Mouse (Mus musculus) MEL (cell line): ENCODE results near the gene Myof. TPM values are rescaled to one million over a fixed set of nuclear protein-coding genes. Genes with fewer than 3 reads are reported as not detected.

Experiments used
- DNase-seq: peaks from one replicate; pipeline ENCODE4 v3.0.0; 2011; ENCODE audit warnings: low read depth, low spot score
- H3K27ac ChIP-seq: 2 replicates; pipeline ENCODE4 v1.5.1; 2012; ENCODE audit warnings: low read depth, mild to moderate bottlenecking, control low read depth, low read length, moderate library complexity; ENCODE audit not compliant: control insufficient read depth
- H3K27me3 ChIP-seq, 2 experiments: fragments of 150-350 bp in 1 of 2; sonication (generic) in 1 of 2; 2 replicates each; pipeline ENCODE4 v1.6.1; 2012; ENCODE audit warnings: low read length in 2 of 2, mild to moderate bottlenecking in 2 of 2, improper control_type of control experiment in 1 of 2, moderate library complexity in 1 of 2; ENCODE audit not compliant: insufficient read depth in 2 of 2, control insufficient read depth in 1 of 2
- H3K36me3 ChIP-seq, 2 experiments: 2 replicates each; pipeline ENCODE4 v1.6.1; 2012 to 2014; ENCODE audit warnings: low read length in 2 of 2, improper control_type of control experiment in 1 of 2, inconsistent platforms in 1 of 2, mild to moderate bottlenecking in 1 of 2; ENCODE audit not compliant: insufficient read depth in 2 of 2, control insufficient read depth in 1 of 2
- H3K4me1 ChIP-seq, 2 experiments: fragments of 150-350 bp in 1 of 2; sonication (generic) in 1 of 2; 2 replicates each; pipeline ENCODE4 v1.6.1; 2012; ENCODE audit warnings: low read length in 2 of 2, improper control_type of control experiment in 1 of 2, mild to moderate bottlenecking in 1 of 2; ENCODE audit not compliant: insufficient read depth in 2 of 2, control insufficient read depth in 1 of 2
- H3K4me3 ChIP-seq, 2 experiments: fragments of 150-350 bp in 1 of 2; sonication (generic) in 1 of 2; 2 replicates each; pipeline ENCODE4 v1.5.1; 2012; ENCODE audit warnings: low read depth in 2 of 2, low read length in 2 of 2, mild to moderate bottlenecking in 2 of 2, moderate library complexity in 2 of 2, control low read depth in 1 of 2, improper control_type of control experiment in 1 of 2; ENCODE audit not compliant: control insufficient read depth in 1 of 2, insufficient read depth in 1 of 2
- H3K79me2 ChIP-seq: 2 replicates; pipeline ENCODE4 v1.6.1; 2012; ENCODE audit warnings: mild to moderate bottlenecking, low read length, moderate library complexity; ENCODE audit not compliant: control insufficient read depth, poor library complexity, insufficient read depth
- H3K9ac ChIP-seq: 2 replicates; pipeline ENCODE4 v1.6.1; 2012; ENCODE audit warnings: low read depth, mild to moderate bottlenecking, control low read depth, low read length, moderate library complexity; ENCODE audit not compliant: control insufficient read depth, poor library complexity, severe bottlenecking
- H3K9me3 ChIP-seq: fragments of 150-350 bp; sonication (generic); replicated peaks from 2 replicates; pipeline ENCODE4 v1.6.1; 2012; ENCODE audit warnings: mild to moderate bottlenecking, low read length, improper control_type of control experiment, moderate library complexity; ENCODE audit not compliant: insufficient read depth
- BHLHE40 ChIP-seq: IDR thresholded peaks from 2 replicates; pipeline ENCODE4 v1.6.1; 2012; ENCODE audit warnings: low read depth, mild to moderate bottlenecking, inconsistent platforms, low read length, improper control_type of control experiment, borderline replicate concordance
- CHD1 ChIP-seq: IDR thresholded peaks from 2 replicates; pipeline ENCODE4 v1.6.1; 2012; ENCODE audit warnings: low read depth, mild to moderate bottlenecking, inconsistent platforms, low read length, improper control_type of control experiment
- CHD2 ChIP-seq: IDR thresholded peaks from 2 replicates; pipeline ENCODE4 v1.6.1; 2011; ENCODE audit warnings: low read length, improper control_type of control experiment
- E2F4 ChIP-seq: IDR thresholded peaks from 2 replicates; pipeline ENCODE4 v1.6.1; 2011; ENCODE audit warnings: low read depth, low read length, improper control_type of control experiment, borderline replicate concordance
- ELF1 ChIP-seq: IDR thresholded peaks from 2 replicates; pipeline ENCODE4 v1.6.1; 2014; ENCODE audit warnings: low read depth, mild to moderate bottlenecking, inconsistent platforms, low read length, improper control_type of control experiment, moderate library complexity
- GABPA ChIP-seq: IDR thresholded peaks from 2 replicates; pipeline ENCODE4 v1.6.1; 2012; ENCODE audit warnings: low read depth, mild to moderate bottlenecking, inconsistent platforms, low read length, improper control_type of control experiment, moderate library complexity
- GATA1 ChIP-seq: IDR thresholded peaks from 2 replicates; pipeline ENCODE4 v1.6.1; 2011; ENCODE audit warnings: low read depth, low read length, improper control_type of control experiment
- HCFC1 ChIP-seq: IDR thresholded peaks from 2 replicates; pipeline ENCODE4 v1.6.1; 2012; ENCODE audit warnings: low read depth, mild to moderate bottlenecking, inconsistent platforms, low read length, improper control_type of control experiment, moderate library complexity
- JUND ChIP-seq: IDR thresholded peaks from 2 replicates; pipeline ENCODE4 v1.6.1; 2011; ENCODE audit warnings: low read depth, mild to moderate bottlenecking, improper control_type of control experiment, low read length
- MAFK ChIP-seq: IDR thresholded peaks from 2 replicates; pipeline ENCODE4 v1.6.1; 2011; ENCODE audit warnings: low read depth, mild to moderate bottlenecking, low read length, improper control_type of control experiment, borderline replicate concordance
- MAX ChIP-seq: IDR thresholded peaks from 2 replicates; pipeline ENCODE4 v1.6.1; 2011; ENCODE audit warnings: low read length, improper control_type of control experiment
- MAZ ChIP-seq: IDR thresholded peaks from 2 replicates; pipeline ENCODE4 v1.6.1; 2012; ENCODE audit warnings: low read depth, mild to moderate bottlenecking, inconsistent platforms, low read length, improper control_type of control experiment
- MEF2A ChIP-seq: IDR thresholded peaks from 2 replicates; pipeline ENCODE4 v1.6.1; 2014; ENCODE audit warnings: low read depth, mild to moderate bottlenecking, inconsistent platforms, low read length, improper control_type of control experiment; ENCODE audit not compliant: poor library complexity, insufficient replicate concordance, severe bottlenecking; ENCODE audit errors: extremely low read depth
- MYC ChIP-seq: IDR thresholded peaks from 2 replicates; pipeline ENCODE4 v1.6.1; 2011; ENCODE audit warnings: low read depth, mild to moderate bottlenecking, low read length, improper control_type of control experiment, moderate library complexity
- NELFE ChIP-seq: IDR thresholded peaks from 2 replicates; pipeline ENCODE4 v1.6.1; 2011; ENCODE audit warnings: low read depth, low read length, improper control_type of control experiment
- NRF1 ChIP-seq: IDR thresholded peaks from 2 replicates; pipeline ENCODE4 v1.6.1; 2014; ENCODE audit warnings: low read depth, mild to moderate bottlenecking, inconsistent platforms, low read length, improper control_type of control experiment, moderate library complexity; ENCODE audit not compliant: poor library complexity, insufficient read depth, severe bottlenecking
- POLR2AphosphoS2 ChIP-seq: IDR thresholded peaks from 2 replicates; pipeline ENCODE4 v1.6.1; 2011; ENCODE audit warnings: low read length, improper control_type of control experiment
- POLR2AphosphoS5 ChIP-seq: IDR thresholded peaks from 2 replicates; pipeline ENCODE4 v1.6.1; 2012; ENCODE audit warnings: low read depth, borderline replicate concordance, mild to moderate bottlenecking, inconsistent platforms, low read length, moderate library complexity, mixed read lengths
- RAD21 ChIP-seq: IDR thresholded peaks from 2 replicates; pipeline ENCODE4 v1.6.1; 2011; ENCODE audit warnings: mild to moderate bottlenecking, low read depth, low read length, improper control_type of control experiment
- RCOR1 ChIP-seq: IDR thresholded peaks from 2 replicates; pipeline ENCODE4 v1.6.1; 2012; ENCODE audit warnings: low read depth, mild to moderate bottlenecking, inconsistent platforms, low read length, improper control_type of control experiment
- SMC3 ChIP-seq: IDR thresholded peaks from 2 replicates; pipeline ENCODE4 v1.6.1; 2011; ENCODE audit warnings: low read depth, low read length, improper control_type of control experiment
- TBP ChIP-seq: IDR thresholded peaks from 2 replicates; pipeline ENCODE4 v1.8.0; 2011; ENCODE audit warnings: low read depth, low read length, improper control_type of control experiment
- TCF12 ChIP-seq: IDR thresholded peaks from 2 replicates; pipeline ENCODE4 v1.6.1; 2014; ENCODE audit warnings: low read depth, mild to moderate bottlenecking, inconsistent platforms, low read length, improper control_type of control experiment, moderate library complexity
- USF1 ChIP-seq: IDR thresholded peaks from 2 replicates; pipeline ENCODE4 v1.6.1; 2014; ENCODE audit warnings: low read depth, mild to moderate bottlenecking, inconsistent platforms, low read length, improper control_type of control experiment, moderate library complexity
- USF2 ChIP-seq, 2 experiments: IDR thresholded peaks; 2 replicates each; pipeline ENCODE4 v1.6.1; 2011 to 2012; ENCODE audit warnings: improper control_type of control experiment in 2 of 2, low read length in 2 of 2, borderline replicate concordance in 1 of 2, inconsistent platforms in 1 of 2, low read depth in 1 of 2, mild to moderate bottlenecking in 1 of 2; ENCODE audit not compliant: insufficient read depth in 1 of 2
- ZC3H11A ChIP-seq: IDR thresholded peaks from 2 replicates; pipeline ENCODE4 v1.6.1; 2012; ENCODE audit warnings: low read depth, mild to moderate bottlenecking, inconsistent platforms, low read length, improper control_type of control experiment
- ZKSCAN1 ChIP-seq: IDR thresholded peaks from 2 replicates; pipeline ENCODE4 v1.6.1; 2012; ENCODE audit warnings: low read depth, mild to moderate bottlenecking, inconsistent platforms, low read length, improper control_type of control experiment, moderate library complexity
- ZNF384 ChIP-seq: IDR thresholded peaks from 2 replicates; pipeline ENCODE4 v1.6.1; 2012; ENCODE audit warnings: low read depth, mild to moderate bottlenecking, inconsistent platforms, low read length, improper control_type of control experiment
- polyA plus RNA-seq, 2 experiments: library from polyadenylated mRNA; stranded (reverse) in 1 of 2; unstranded in 1 of 2; fragments of >175 nt in 1 of 2; fragments of >200 nt in 1 of 2; gene quantifications; 2 replicates each; pipeline versions ENCODE4 v1.2.1 to v1.2.4; 2012; ENCODE audit warnings: low replicate concordance in 2 of 2, low read depth in 1 of 2; ENCODE audit not compliant: insufficient read length in 2 of 2, insufficient read depth in 1 of 2, missing spikeins in 1 of 2
- total RNA-seq: library from RNA; depleted of rRNA; stranded (reverse); fragments of 300-350 nt; gene quantifications from 2 replicates; pipeline ENCODE4 v1.2.3, GENCODE M21; 2012

Gene Myof
- total and polyA plus RNA-seq, 3 experiments = 0.04 TPM; not detected in 2

GRCm38 (mm10) chr19:38082931-38083525 lies 39.7 kb upstream of the Myof start:
- no peaks in the 10 kb centered on the region for H3K4me1 ChIP-seq
- no peaks in the 10 kb centered on the region for H3K9me3 ChIP-seq
- H3K36me3 ChIP-seq = no peaks in the 10 kb centered on the region
- peaks cover 0 to 2% of the 10 kb centered on the region in 2 experiments; a peak in 1 of 4 replicates for H3K27me3 ChIP-seq
- no peak overlapping the region for H3K9ac ChIP-seq
- no peak for DNase-seq
- no peak overlapping the region for H3K27ac ChIP-seq
- TF ChIP-seq RCOR1 (no peak), ZC3H11A (no peak), POLR2AphosphoS5 (no peak), USF1 (no peak), SMC3 (no peak), ELF1 (no peak), ZKSCAN1 (no peak), E2F4 (no peak), MAFK (no peak), ZNF384 (no peak), MAX (no peak), MAZ (no peak), TBP (no peak), GATA1 (no peak), MYC (no peak), NELFE (no peak), HCFC1 (no peak)
- no peak overlapping the region for H3K4me3 ChIP-seq
- H3K79me2 ChIP-seq = no peaks in the 10 kb centered on the region

- H3K9me3 ChIP-seq = no peaks in the 10 kb centered on the region
- H3K9ac ChIP-seq = no peak overlapping the region
- H3K79me2 ChIP-seq = no peaks in the 10 kb centered on the region
- no peaks in the 10 kb centered on the region for H3K36me3 ChIP-seq
- no peaks in the 10 kb centered on the region for H3K4me1 ChIP-seq
- no peak overlapping the region for H3K27ac ChIP-seq
- no peak overlapping the region for H3K4me3 ChIP-seq
- DNase-seq = no peak
- H3K27me3 ChIP-seq = peaks cover 0 to 2% of the 10 kb centered on the region in 2 experiments; a peak in 1 of 4 replicates
- TF ChIP-seq BHLHE40 (no peak), POLR2AphosphoS2 (no peak), MEF2A (no peak), CHD1 (no peak), CHD2 (no peak), USF2 (IDR thresholded peaks at IDR 0.05; ENCODE audit: borderline replicate concordance in 1 of 2, insufficient read depth in 1 of 2, low read depth in 1 of 2, low read length in 2 of 2) (no peak), NRF1 (no peak), ELF1 (no peak), GABPA (no peak), MAZ (no peak), TCF12 (no peak), JUND (no peak), GATA1 (no peak), USF1 (no peak), POLR2AphosphoS5 (no peak), RAD21 (no peak), SMC3 (no peak)
Measured at GRCm38 (mm10) chr19:38081361-38081760, 38.0 kb upstream of the Myof start.
